Mouse (Mus musculus): Measurements from ENCODE around the gene Selp. TPM values are rescaled to one million over a fixed set of nuclear protein-coding genes. Genes with fewer than 3 reads are reported as not detected.

Selp gene
- not detected in 2 replicates for polyA plus RNA-seq (2012; ENCODE audit: insufficient read depth, insufficient read length, low replicate concordance, missing spikeins)

DNA sequence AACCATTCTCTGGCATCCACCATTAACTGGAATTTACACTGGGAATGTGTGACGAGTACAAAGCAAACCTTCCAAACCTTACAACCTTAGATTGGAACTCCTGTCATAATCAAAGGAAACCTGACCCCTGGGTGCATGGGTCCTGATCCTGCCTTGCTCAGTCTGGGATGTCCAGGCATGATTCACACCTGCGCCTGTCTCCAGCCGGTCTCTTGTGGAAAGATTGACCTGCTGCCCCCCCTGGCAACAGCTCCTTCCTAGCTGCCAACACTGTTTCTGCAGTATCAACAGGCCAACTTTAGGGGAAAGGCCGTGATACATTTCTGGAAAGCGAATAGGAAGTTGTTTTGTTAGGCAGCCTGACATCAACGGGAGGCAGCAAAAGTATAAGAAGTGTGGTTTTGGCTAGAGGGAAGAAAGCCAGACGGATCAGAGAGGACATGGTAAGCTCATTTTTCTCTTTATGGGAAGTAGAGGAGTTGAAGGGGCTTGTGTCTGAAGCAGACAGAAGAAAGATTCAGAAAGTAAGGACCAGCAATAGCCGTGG, at the start of gene Selp:
TSS of gene Selp (plus strand) at position 318 of the 547 bp plus-strand sequence.
- TF ChIP-seq CTCF (IDR thresholded peaks at IDR 0.05; ENCODE audit: insufficient read depth, low read depth, low read length) (no peak), POLR2A (IDR thresholded peaks at IDR 0.05; ENCODE audit: insufficient read depth, low read depth, low read length) (no peak)
- H3K27ac ChIP-seq (ENCODE audit: insufficient read depth, low read depth, low read length) = no peak within 1 kb of the TSS
- H3K4me1 ChIP-seq (ENCODE audit: control insufficient read depth, insufficient read depth, low read length) = no peaks in the 10 kb centered on the region
- 47% methylated on average over 8 of the region's 8 CpGs for WGBS
- no peak within 1 kb of the TSS for H3K4me3 ChIP-seq (ENCODE audit: insufficient read depth, low read depth, low read length)

DNA sequence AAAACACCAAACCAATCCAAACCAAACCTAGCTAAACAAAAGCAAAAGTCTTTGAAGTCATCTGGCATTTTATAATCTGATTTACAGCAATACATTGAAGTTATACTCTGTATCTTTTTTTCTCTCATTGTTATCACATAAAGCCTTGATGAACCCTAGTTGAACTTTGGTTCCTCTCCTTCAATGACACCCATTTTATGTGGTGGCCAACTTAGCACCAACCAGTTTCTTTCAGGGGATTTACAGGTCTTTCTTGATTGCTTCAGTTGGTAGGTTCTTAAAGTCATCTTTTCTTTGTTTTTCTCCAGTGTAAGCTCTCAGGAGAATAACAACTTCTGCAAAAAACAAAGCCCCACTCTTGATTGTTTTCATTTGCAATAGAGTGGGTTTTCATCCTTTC, 45.8 kb upstream of the Selp start:
- Histone ChIP-seq H3K4me3 (ENCODE audit: insufficient read depth, low read depth, low read length) (no peak overlapping the region), H3K27ac (ENCODE audit: insufficient read depth, low read depth, low read length) (no peak overlapping the region), H3K4me1 (ENCODE audit: control insufficient read depth, insufficient read depth, low read length) (no peaks in the 10 kb centered on the region)
- TF ChIP-seq POLR2A (IDR thresholded peaks at IDR 0.05; ENCODE audit: insufficient read depth, low read depth, low read length) = no peak
- TF ChIP-seq CTCF (IDR thresholded peaks at IDR 0.05; ENCODE audit: insufficient read depth, low read depth, low read length) = no peak

- no peak overlapping the region for H3K4me3 ChIP-seq (ENCODE audit: insufficient read depth, low read depth, low read length)
- H3K27ac ChIP-seq (ENCODE audit: insufficient read depth, low read depth, low read length) = no peak overlapping the region
- 91% methylated on average over 4 of the region's 4 CpGs for WGBS
- no peaks in the 10 kb centered on the region for H3K4me1 ChIP-seq (ENCODE audit: control insufficient read depth, insufficient read depth, low read length)
- TF ChIP-seq CTCF (IDR thresholded peaks at IDR 0.05; ENCODE audit: insufficient read depth, low read depth, low read length) = no peak
These were observed 44.6 kb upstream of the Selp start for GRCm38 (mm10) chr1:164070461-164070860.

DNA sequence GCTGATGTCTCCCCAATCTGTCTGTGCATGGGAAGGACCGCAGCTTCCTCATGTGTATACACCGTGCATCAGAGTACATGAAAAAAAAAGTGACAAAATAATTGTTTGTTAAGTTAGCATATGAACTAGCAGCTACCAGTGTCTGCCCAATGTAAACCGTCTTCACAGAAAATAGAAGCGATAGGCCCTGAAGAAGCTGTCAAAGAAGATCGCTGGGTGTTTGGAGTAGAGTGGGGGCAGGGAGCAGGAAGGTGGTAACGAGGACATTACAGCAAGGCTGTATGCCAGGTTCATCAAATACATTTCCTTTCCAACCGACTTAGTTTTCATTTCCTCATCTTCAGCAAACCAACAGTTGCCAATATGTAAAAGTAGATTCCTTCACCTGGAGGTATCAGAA, 44.0 kb upstream of the Selp start:
- WGBS = 77% methylated on average over 7 of the region's 7 CpGs

GRCm38 (mm10) chr1:164072001-164072400, 43.1 kb upstream of the Selp start:
- Histone ChIP-seq H3K27ac (ENCODE audit: insufficient read depth, low read depth, low read length) (no peak overlapping the region), H3K4me1 (ENCODE audit: control insufficient read depth, insufficient read depth, low read length) (no peaks in the 10 kb centered on the region), H3K4me3 (ENCODE audit: insufficient read depth, low read depth, low read length) (no peak overlapping the region)
- TF ChIP-seq CTCF (IDR thresholded peaks at IDR 0.05; ENCODE audit: insufficient read depth, low read depth, low read length) = no peak
- no peak for TF ChIP-seq POLR2A (IDR thresholded peaks at IDR 0.05; ENCODE audit: insufficient read depth, low read depth, low read length)
- 90% methylated on average over 4 of the region's 4 CpGs for WGBS

More for the DNA sequence above, 44.0 kb upstream of the Selp start:
- no peak overlapping the region for H3K27ac ChIP-seq (ENCODE audit: insufficient read depth, low read depth, low read length)
- no peak overlapping the region for H3K4me3 ChIP-seq (ENCODE audit: insufficient read depth, low read depth, low read length)
- no peaks in the 10 kb centered on the region for H3K4me1 ChIP-seq (ENCODE audit: control insufficient read depth, insufficient read depth, low read length)
- TF ChIP-seq POLR2A (IDR thresholded peaks at IDR 0.05; ENCODE audit: insufficient read depth, low read depth, low read length) (no peak), CTCF (IDR thresholded peaks at IDR 0.05; ENCODE audit: insufficient read depth, low read depth, low read length) (no peak)

GRCm38 (mm10) chr1:164073091-164073490, 42.0 kb upstream of the Selp start:
- Histone ChIP-seq H3K4me1 (ENCODE audit: control insufficient read depth, insufficient read depth, low read length) (no peaks in the 10 kb centered on the region), H3K27ac (ENCODE audit: insufficient read depth, low read depth, low read length) (no peak overlapping the region), H3K4me3 (ENCODE audit: insufficient read depth, low read depth, low read length) (no peak overlapping the region)
- 91% methylated on average over 9 of the region's 9 CpGs for WGBS
- no peak for TF ChIP-seq CTCF (IDR thresholded peaks at IDR 0.05; ENCODE audit: insufficient read depth, low read depth, low read length)

DNA sequence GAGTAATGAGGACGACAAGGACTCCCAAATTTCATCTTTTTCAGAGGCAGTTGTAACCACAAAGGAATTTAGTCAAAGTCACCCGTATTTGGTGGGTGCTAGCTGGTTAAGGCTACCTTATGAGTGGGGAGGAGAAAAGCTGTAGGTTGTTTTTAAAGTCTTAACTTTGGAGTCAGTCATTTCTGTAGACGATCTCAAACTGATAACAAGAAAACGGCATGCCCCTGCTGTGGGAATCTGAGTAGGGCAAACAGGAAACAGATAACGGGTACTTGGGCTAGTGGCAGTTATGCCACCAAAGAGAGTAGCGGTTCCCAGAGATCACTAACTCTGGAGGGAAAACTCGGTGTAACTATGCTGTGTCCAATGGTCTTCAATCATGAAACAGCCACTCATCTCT, 41.3 kb upstream of the Selp start:
- TF ChIP-seq CTCF (IDR thresholded peaks at IDR 0.05; ENCODE audit: insufficient read depth, low read depth, low read length) (no peak), POLR2A (IDR thresholded peaks at IDR 0.05; ENCODE audit: insufficient read depth, low read depth, low read length) (no peak)
- H3K27ac ChIP-seq (ENCODE audit: insufficient read depth, low read depth, low read length) = no peak overlapping the region
- H3K4me1 ChIP-seq (ENCODE audit: control insufficient read depth, insufficient read depth, low read length) = no peaks in the 10 kb centered on the region
- no peak overlapping the region for H3K4me3 ChIP-seq (ENCODE audit: insufficient read depth, low read depth, low read length)
- WGBS = 91% methylated on average over 7 of the region's 7 CpGs

- TF ChIP-seq POLR2A (IDR thresholded peaks at IDR 0.05; ENCODE audit: insufficient read depth, low read depth, low read length) = no peak
- no peak for TF ChIP-seq CTCF (IDR thresholded peaks at IDR 0.05; ENCODE audit: insufficient read depth, low read depth, low read length)
- WGBS = 94% methylated on average over 2 of the region's 2 CpGs
- H3K4me1 ChIP-seq (ENCODE audit: control insufficient read depth, insufficient read depth, low read length) = no peaks in the 10 kb centered on the region
These were observed 40.4 kb upstream of the Selp start for GRCm38 (mm10) chr1:164074606-164075140.

GRCm38 (mm10) chr1:164075416-164075815, 39.6 kb upstream of the Selp start:
- TF ChIP-seq CTCF (IDR thresholded peaks at IDR 0.05; ENCODE audit: insufficient read depth, low read depth, low read length) = no peak
- TF ChIP-seq POLR2A (IDR thresholded peaks at IDR 0.05; ENCODE audit: insufficient read depth, low read depth, low read length) = no peak
- Histone ChIP-seq H3K27ac (ENCODE audit: insufficient read depth, low read depth, low read length) (no peak overlapping the region), H3K4me3 (ENCODE audit: insufficient read depth, low read depth, low read length) (no peak overlapping the region), H3K4me1 (ENCODE audit: control insufficient read depth, insufficient read depth, low read length) (no peaks in the 10 kb centered on the region)
- WGBS = 93% methylated on average over 1 of the region's 1 CpGs

More at GRCm38 (mm10) chr1:164074606-164075140, 40.4 kb upstream of the Selp start:
- Histone ChIP-seq H3K27ac (ENCODE audit: insufficient read depth, low read depth, low read length) (no peak overlapping the region), H3K4me3 (ENCODE audit: insufficient read depth, low read depth, low read length) (no peak overlapping the region)

DNA sequence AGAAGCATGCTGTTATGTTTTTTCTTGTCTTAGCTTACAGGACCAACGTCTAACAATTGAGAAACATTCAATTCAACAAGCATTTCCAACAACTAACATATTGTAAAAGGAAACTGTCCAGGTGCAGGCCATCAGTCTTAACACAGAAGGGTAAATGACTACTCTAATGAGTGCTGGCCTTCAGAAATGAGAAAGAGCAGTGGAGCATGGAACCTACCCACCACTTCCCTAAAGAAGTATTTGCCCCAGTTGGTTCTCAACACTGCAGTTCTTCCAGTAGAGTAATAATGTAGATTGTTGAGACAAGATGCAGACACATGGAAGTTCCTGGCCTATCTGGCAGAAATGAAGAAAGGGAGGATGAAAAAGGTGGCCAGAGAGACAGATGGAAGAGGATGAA, 38.6 kb upstream of the Selp start:
- Histone ChIP-seq H3K4me3 (ENCODE audit: insufficient read depth, low read depth, low read length) (no peak overlapping the region), H3K4me1 (ENCODE audit: control insufficient read depth, insufficient read depth, low read length) (no peaks in the 10 kb centered on the region), H3K27ac (ENCODE audit: insufficient read depth, low read depth, low read length) (no peak overlapping the region)
- TF ChIP-seq CTCF (IDR thresholded peaks at IDR 0.05; ENCODE audit: insufficient read depth, low read depth, low read length) = no peak
- TF ChIP-seq POLR2A (IDR thresholded peaks at IDR 0.05; ENCODE audit: insufficient read depth, low read depth, low read length) = no peak
- WGBS = 47% methylated on average over 1 of the region's 1 CpGs
